Mouse (Mus musculus) embryonic fibroblast, embryonic 13.5 days (primary cell): Measurements from ENCODE around the gene Car5a. TPM values are rescaled to one million over a fixed set of nuclear protein-coding genes. Genes with fewer than 3 reads are reported as not detected.
A peak's percentile ranks its signal among the peaks of the same experiment; 100 is the strongest.

Experiments used
- H3K27ac ChIP-seq: 2 replicates; pipeline ENCODE4 v1.5.1; 2012; ENCODE audit warnings: low read length, control low read depth, inconsistent platforms; ENCODE audit not compliant: insufficient read depth
- H3K4me1 ChIP-seq: 2 replicates; pipeline ENCODE4 v1.6.1; 2011; ENCODE audit warnings: low read length; ENCODE audit not compliant: control insufficient read depth, insufficient read depth
- H3K4me3 ChIP-seq: 2 replicates; pipeline ENCODE4 v1.5.1; 2011; ENCODE audit warnings: mild to moderate bottlenecking, control low read depth, low read length; ENCODE audit not compliant: insufficient read depth
- CTCF ChIP-seq: IDR thresholded peaks from 2 replicates; pipeline ENCODE4 v1.5.1; 2011; ENCODE audit warnings: mild to moderate bottlenecking, control low read depth, low read length, moderate library complexity, borderline replicate concordance; ENCODE audit not compliant: insufficient read depth
- POLR2A ChIP-seq: IDR thresholded peaks from 2 replicates; pipeline ENCODE4 v1.6.1; 2011; ENCODE audit warnings: low read depth, mild to moderate bottlenecking, control low read depth, low read length, moderate library complexity
- polyA plus RNA-seq: library from polyadenylated mRNA; stranded (reverse); fragments of >200 nt; gene quantifications from 2 replicates; pipeline ENCODE4 v1.2.4, GENCODE M21; 2011; ENCODE audit warnings: low read depth; ENCODE audit not compliant: missing spikeins, insufficient read length

Gene Car5a
- polyA plus RNA-seq, 1 experiment = 3.5 TPM

- Histone ChIP-seq H3K4me3 (no peak overlapping the region), H3K27ac (no peak overlapping the region), H3K4me1 (no peaks in the 10 kb centered on the region)
- TF ChIP-seq POLR2A (no peak), CTCF (peak; percentile 47; the same call in 1 of the 2 replicates)
These were observed 33.3 kb upstream of the Car5a start for GRCm38 (mm10) chr8:121977819-121978590.

- no peaks in the 10 kb centered on the region for H3K4me1 ChIP-seq
- TF ChIP-seq CTCF = no peak
- no peak overlapping the region for H3K27ac ChIP-seq
- H3K4me3 ChIP-seq = no peak overlapping the region
These were observed 29.2 kb upstream of the Car5a start for GRCm38 (mm10) chr8:121973906-121974305.

DNA sequence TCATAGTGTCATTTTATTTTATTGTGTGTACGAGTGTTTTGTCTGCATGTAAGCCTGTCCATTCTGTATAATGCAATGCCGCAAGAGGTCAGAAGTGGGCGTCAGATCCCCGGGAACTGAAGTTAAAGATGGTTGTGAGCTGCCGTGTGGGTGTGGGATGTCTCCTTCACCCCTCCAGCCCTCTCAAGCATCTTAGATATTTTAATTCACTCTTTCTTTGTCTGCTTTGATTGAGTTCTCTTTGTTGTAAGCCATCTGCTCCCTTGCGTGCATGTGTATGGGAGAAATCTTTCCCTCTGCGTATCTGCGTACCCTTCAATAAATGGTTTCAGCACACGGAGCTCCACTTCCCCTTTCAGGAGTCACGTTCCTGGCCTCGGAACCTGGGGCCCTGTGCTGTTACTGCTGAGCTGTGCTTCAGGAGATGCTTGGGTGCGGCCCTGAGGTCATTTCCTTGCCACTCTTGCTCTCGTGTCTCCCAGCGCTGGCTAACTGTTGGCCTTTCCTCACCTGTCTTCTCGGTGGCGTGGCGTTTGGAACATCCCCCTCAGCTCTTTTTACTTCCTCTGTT is 26.9 kb upstream of the Car5a start:
- TF ChIP-seq CTCF (no peak), POLR2A (no peak)
- H3K27ac ChIP-seq = no peak overlapping the region
- H3K4me1 ChIP-seq = no peaks in the 10 kb centered on the region
- no peak overlapping the region for H3K4me3 ChIP-seq

GRCm38 (mm10) chr8:121970225-121970624 is 25.5 kb upstream of the Car5a start:
- H3K4me1 ChIP-seq = no peaks in the 10 kb centered on the region
- no peak overlapping the region for H3K4me3 ChIP-seq
- no peak overlapping the region for H3K27ac ChIP-seq
- TF ChIP-seq POLR2A (no peak), CTCF (no peak)

DNA sequence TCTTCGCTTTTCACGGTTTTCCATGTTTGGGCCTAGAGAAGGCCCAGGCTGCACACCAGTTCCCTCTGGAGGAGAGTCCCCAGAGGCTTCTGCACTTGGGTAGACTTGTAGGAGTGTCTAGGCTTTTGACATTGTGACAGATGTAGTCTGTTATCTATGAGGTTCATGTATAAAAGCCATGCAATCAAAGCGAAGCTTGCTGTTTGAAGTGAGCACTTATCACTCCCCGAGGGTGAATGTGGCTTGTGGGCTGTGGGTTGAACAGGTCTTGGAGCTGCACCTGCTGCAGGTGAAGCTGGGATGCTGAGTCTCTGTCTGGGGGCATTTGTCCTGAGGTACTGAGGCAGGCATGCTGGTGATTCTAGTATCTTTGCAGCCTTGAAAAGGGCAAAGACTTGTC is 23.8 kb upstream of the Car5a start:
- H3K27ac ChIP-seq = no peak overlapping the region
- no peaks in the 10 kb centered on the region for H3K4me1 ChIP-seq
- no peak overlapping the region for H3K4me3 ChIP-seq
- no peak for TF ChIP-seq POLR2A
- no peak for TF ChIP-seq CTCF

GRCm38 (mm10) chr8:121967977-121968376 is 23.3 kb upstream of the Car5a start:
- Histone ChIP-seq H3K4me1 (no peaks in the 10 kb centered on the region), H3K27ac (no peak overlapping the region), H3K4me3 (no peak overlapping the region)
- TF ChIP-seq CTCF (no peak), POLR2A (no peak)

GRCm38 (mm10) chr8:121966714-121967448 is 22.2 kb upstream of the Car5a start:
- TF ChIP-seq POLR2A (no peak), CTCF (no peak)
- Histone ChIP-seq H3K4me1 (no peaks in the 10 kb centered on the region), H3K4me3 (no peak overlapping the region), H3K27ac (no peak overlapping the region)

DNA sequence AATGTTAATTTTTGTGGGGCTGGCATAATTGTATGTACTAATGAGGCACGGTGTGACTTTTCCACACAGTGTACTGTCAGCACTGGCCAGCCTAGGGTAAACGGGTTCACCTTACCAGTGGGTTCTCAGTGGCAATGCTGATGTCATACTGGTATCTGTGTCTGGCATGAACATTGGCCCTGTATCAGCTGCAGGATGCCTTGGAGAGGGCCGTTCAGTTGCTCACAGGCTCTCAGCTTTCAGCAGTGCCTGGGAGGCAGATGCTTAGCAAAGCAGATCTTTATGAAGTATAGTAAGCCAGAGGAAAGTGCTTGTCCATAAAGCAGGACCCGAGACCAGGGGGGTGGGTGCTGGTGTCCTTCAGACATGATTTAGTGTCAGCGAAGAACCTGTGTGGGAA is 21.4 kb upstream of the Car5a start:
- TF ChIP-seq POLR2A (no peak), CTCF (no peak)
- Histone ChIP-seq H3K4me1 (no peaks in the 10 kb centered on the region), H3K27ac (no peak overlapping the region), H3K4me3 (no peak overlapping the region)

DNA sequence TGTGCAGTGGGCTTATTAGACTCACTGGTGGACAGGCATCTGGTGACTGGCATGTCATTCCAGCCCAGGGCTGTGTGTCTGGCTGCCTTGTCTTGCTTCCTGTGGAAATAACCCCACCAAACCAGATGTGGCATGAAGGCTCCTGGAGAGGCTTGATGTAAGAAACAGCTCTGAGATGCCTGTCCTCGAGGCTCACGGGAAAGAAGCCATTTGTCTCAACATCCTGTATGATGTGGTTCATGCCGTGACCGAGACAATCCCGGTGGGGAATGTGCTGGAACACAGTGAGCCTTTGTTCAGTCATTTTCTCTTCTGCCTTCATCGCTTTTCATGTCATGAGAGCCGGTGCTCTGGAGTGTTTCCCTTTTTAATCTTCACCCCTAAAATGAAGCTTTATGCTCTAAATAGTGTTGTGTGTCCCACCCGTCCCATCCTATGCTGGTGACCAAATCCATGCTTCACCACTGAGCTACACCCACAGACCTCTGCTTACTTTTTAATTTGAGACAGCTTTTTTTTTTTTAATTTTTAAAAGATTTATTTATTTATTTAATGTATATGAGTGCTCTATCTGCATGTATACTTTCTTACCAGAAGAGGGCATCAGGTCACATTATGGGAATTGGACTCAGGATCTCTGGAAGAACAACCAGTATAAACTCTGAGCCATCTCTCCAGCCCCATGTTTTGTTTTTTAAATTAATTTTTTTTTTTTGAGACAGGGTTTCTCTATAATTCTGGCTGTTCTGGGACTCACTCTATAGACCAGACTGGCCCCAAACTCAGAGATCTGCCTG is 20.2 kb upstream of the Car5a start:
- Histone ChIP-seq H3K27ac (peak overlapping the region; percentile 8), H3K4me1 (no peaks in the 10 kb centered on the region)
- TF ChIP-seq POLR2A = no peak

More for the DNA sequence above, 20.2 kb upstream of the Car5a start:
- no peak overlapping the region for H3K4me3 ChIP-seq
